Mouse (Mus musculus) right cerebral cortex, adult 2 months (tissue): Measurements from ENCODE around the gene Yif1b.

ENCODE experiments used
- DNase-seq, 2 experiments: peaks; one replicate each; pipeline ENCODE4 v3.0.0; 2021 to 2022; ENCODE audit warnings: low spot score in 2 of 2

Gene Yif1b

GRCm38 (mm10) chr7:29280801-29281200 lies 42.7 kb downstream of the Yif1b start:
- no peak for DNase-seq

GRCm38 (mm10) chr7:29281201-29282073 lies 43.3 kb downstream of the Yif1b start, which contains the start of gene Spint2:
Gene Spint2, minus strand, starts transcription at chr7:29281912.
- peak; percentile 31 to 38 for DNase-seq

- DNase-seq, result no peak
Observed at GRCm38 (mm10) chr7:29282074-29282554, 44.0 kb downstream of the Yif1b start.

- no peak for DNase-seq
Observed at GRCm38 (mm10) chr7:29283876-29284275, 45.7 kb downstream of the Yif1b start.

GRCm38 (mm10) chr7:29284523-29284922 lies 46.4 kb downstream of the Yif1b start:
- DNase-seq, result no peak

- no peak for DNase-seq
Observed at GRCm38 (mm10) chr7:29287481-29287880, 49.4 kb downstream of the Yif1b start.

GRCm38 (mm10) chr7:29288079-29288478 lies 50.0 kb downstream of the Yif1b start:
- no peak for DNase-seq

GRCm38 (mm10) chr7:29288942-29289638 lies 51.0 kb downstream of the Yif1b start, which contains the start of gene Ppp1r14a:
Gene Ppp1r14a, plus strand, starts transcription at chr7:29289308.
- peak; percentile 37 to 47 for DNase-seq

GRCm38 (mm10) chr7:29289856-29290255 lies 51.7 kb downstream of the Yif1b start:
- no peak for DNase-seq

GRCm38 (mm10) chr7:29290691-29291485 lies 52.8 kb downstream of the Yif1b start:
- no peak for DNase-seq

- no peak for DNase-seq
Observed at GRCm38 (mm10) chr7:29291616-29292457, 53.7 kb downstream of the Yif1b start.

GRCm38 (mm10) chr7:29292458-29293098 lies 54.4 kb downstream of the Yif1b start:
- no peak for DNase-seq

GRCm38 (mm10) chr7:29293131-29294065 lies 55.3 kb downstream of the Yif1b start:
- no peak for DNase-seq

- no peak for DNase-seq
Observed at GRCm38 (mm10) chr7:29294111-29294761, 56.1 kb downstream of the Yif1b start.

GRCm38 (mm10) chr7:29295861-29296647 lies 57.9 kb downstream of the Yif1b start:
- no peak for DNase-seq

- DNase-seq, result peak; percentile 54 to 72
Observed at GRCm38 (mm10) chr7:29296998-29297397, 58.9 kb downstream of the Yif1b start.
